Mouse (Mus musculus) retina, postnatal 7 days (tissue): Measurements from ENCODE around the gene Plxnb1.
"Not testable (repeated sequence)": the region's sequence is repeated elsewhere in the genome, so short reads cannot be mapped to it uniquely, and the experiment has no call there.

Source experiments
- DNase-seq: peaks from one replicate; pipeline ENCODE4 v3.0.0-alpha.2; 2012; ENCODE audit warnings: low read depth, low spot score

The Plxnb1 gene

GRCm38 (mm10) chr9:109140414-109140813, 45.2 kb downstream of the Plxnb1 start:
- not testable (repeated sequence) for DNase-seq

DNA sequence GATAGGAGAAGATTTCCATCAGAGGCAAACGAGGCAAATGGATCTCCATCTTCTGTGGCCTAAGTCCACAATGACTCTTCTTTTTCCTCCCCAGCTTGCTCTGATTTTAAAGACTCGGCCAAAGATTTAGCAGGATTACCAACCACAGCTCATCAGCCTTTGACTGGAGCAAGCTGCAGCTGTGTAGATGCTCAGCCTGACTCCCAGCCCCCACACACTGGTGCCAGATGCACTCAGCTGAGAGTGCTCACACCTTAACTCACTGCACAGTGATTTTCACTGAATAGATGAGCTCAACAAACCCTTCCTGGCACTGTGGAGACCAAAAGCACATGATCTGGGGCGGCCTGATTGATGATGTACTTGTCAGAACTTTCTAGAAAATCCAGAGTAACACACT, 66.8 kb downstream of the Plxnb1 start, which contains the start of gene Fbxw21:
TSS of gene Fbxw21 (minus strand) at position 101 of the 400 bp plus-strand sequence.
- DNase-seq, result no peak

GRCm38 (mm10) chr9:109167316-109167715, 72.1 kb downstream of the Plxnb1 start:
- DNase-seq, result no peak
